Mouse (Mus musculus): Measurements from ENCODE around the gene Nupl1. TPM values are rescaled to one million over a fixed set of nuclear protein-coding genes. Genes with fewer than 3 reads are reported as not detected.

Nupl1 gene
- total and polyA plus RNA-seq, 2 experiments from 2014 or later = not detected

GRCm38 (mm10) chr14:60238551-60238950 lies 12.7 kb downstream of the Nupl1 start:
- Histone ChIP-seq H3K9me3 (ENCODE audit: low read length) (no peaks in the 10 kb centered on the region), H3K4me2 (ENCODE audit: low read depth) (no peak overlapping the region), H3K36me3 (ENCODE audit: insufficient read depth) (peaks cover 29% of the 10 kb centered on the region), H3K27ac (ENCODE audit: low read depth, low read length) (no peak overlapping the region), H3K4me3 (ENCODE audit: low read depth, low read length) (no peak overlapping the region), H3K4me1 (ENCODE audit: insufficient read depth) (no peaks in the 10 kb centered on the region), H3K9ac (no peak overlapping the region), H3K27me3 (ENCODE audit: insufficient read depth, low read length) (no peaks in the 10 kb centered on the region)
- ATAC-seq (no peak), DNase-seq (no peak)
- TF ChIP-seq CTCF (IDR thresholded peaks at IDR 0.05; ENCODE audit: low read depth) = no peak
- WGBS = 83% methylated on average over 3 of the region's 3 CpGs

GRCm38 (mm10) chr14:60219886-60220285 lies 31.3 kb downstream of the Nupl1 start:
- Histone ChIP-seq H3K36me3 (ENCODE audit: insufficient read depth) (peaks cover 13% of the 10 kb centered on the region), H3K27me3 (ENCODE audit: insufficient read depth, low read length) (no peaks in the 10 kb centered on the region), H3K27ac (ENCODE audit: low read depth, low read length) (no peak overlapping the region), H3K4me2 (ENCODE audit: low read depth) (no peak overlapping the region), H3K4me1 (ENCODE audit: insufficient read depth) (no peaks in the 10 kb centered on the region), H3K4me3 (ENCODE audit: low read depth, low read length) (no peak overlapping the region), H3K9ac (no peak overlapping the region), H3K9me3 (ENCODE audit: low read length) (no peaks in the 10 kb centered on the region)
- WGBS = 61% methylated on average over 10 of the region's 10 CpGs
- TF ChIP-seq CTCF (IDR thresholded peaks at IDR 0.05; ENCODE audit: low read depth) = no peak
- ATAC-seq (peak; percentile 81), DNase-seq (peak; percentile 82)

GRCm38 (mm10) chr14:60217616-60218015 lies 33.6 kb downstream of the Nupl1 start:
- peaks cover 13% of the 10 kb centered on the region for H3K36me3 ChIP-seq (ENCODE audit: insufficient read depth)
- no peaks in the 10 kb centered on the region for H3K4me1 ChIP-seq (ENCODE audit: insufficient read depth)
- H3K27me3 ChIP-seq (ENCODE audit: insufficient read depth, low read length) = no peaks in the 10 kb centered on the region
- DNase-seq (no peak), ATAC-seq (no peak)
- H3K9me3 ChIP-seq (ENCODE audit: low read length) = no peaks in the 10 kb centered on the region
- WGBS = 96% methylated on average over 4 of the region's 4 CpGs
- H3K9ac ChIP-seq = no peak overlapping the region
- H3K4me3 ChIP-seq (ENCODE audit: low read depth, low read length) = no peak overlapping the region
- no peak overlapping the region for H3K4me2 ChIP-seq (ENCODE audit: low read depth)
- no peak for TF ChIP-seq CTCF (IDR thresholded peaks at IDR 0.05; ENCODE audit: low read depth)
- H3K27ac ChIP-seq (ENCODE audit: low read depth, low read length) = no peak overlapping the region

- ATAC-seq (no peak), DNase-seq (no peak)
- Histone ChIP-seq H3K4me1 (ENCODE audit: insufficient read depth) (no peaks in the 10 kb centered on the region), H3K4me2 (ENCODE audit: low read depth) (no peak overlapping the region), H3K9me3 (ENCODE audit: low read length) (no peaks in the 10 kb centered on the region), H3K27me3 (ENCODE audit: insufficient read depth, low read length) (no peaks in the 10 kb centered on the region), H3K36me3 (ENCODE audit: insufficient read depth) (peaks cover 13% of the 10 kb centered on the region), H3K4me3 (ENCODE audit: low read depth, low read length) (no peak overlapping the region), H3K9ac (no peak overlapping the region), H3K27ac (ENCODE audit: low read depth, low read length) (no peak overlapping the region)
- TF ChIP-seq CTCF (IDR thresholded peaks at IDR 0.05; ENCODE audit: low read depth) = no peak
- WGBS = 98% methylated on average over 1 of the region's 1 CpGs
These were observed 35.1 kb downstream of the Nupl1 start for GRCm38 (mm10) chr14:60216125-60216524.

- TF ChIP-seq CTCF (IDR thresholded peaks at IDR 0.05; ENCODE audit: low read depth) = no peak
- Histone ChIP-seq H3K27ac (ENCODE audit: low read depth, low read length) (no peak overlapping the region), H3K27me3 (ENCODE audit: insufficient read depth, low read length) (no peaks in the 10 kb centered on the region), H3K4me2 (ENCODE audit: low read depth) (no peak overlapping the region), H3K9ac (no peak overlapping the region), H3K4me3 (ENCODE audit: low read depth, low read length) (no peak overlapping the region), H3K4me1 (ENCODE audit: insufficient read depth) (no peaks in the 10 kb centered on the region), H3K9me3 (ENCODE audit: low read length) (no peaks in the 10 kb centered on the region), H3K36me3 (ENCODE audit: insufficient read depth) (peaks cover 13% of the 10 kb centered on the region)
- WGBS = 94% methylated on average over 3 of the region's 3 CpGs
- no peak for DNase-seq
- ATAC-seq = no peak
These were observed 36.2 kb downstream of the Nupl1 start for GRCm38 (mm10) chr14:60215000-60215399.

- Histone ChIP-seq H3K4me2 (ENCODE audit: low read depth) (no peak overlapping the region), H3K27ac (ENCODE audit: low read depth, low read length) (no peak overlapping the region), H3K4me1 (ENCODE audit: insufficient read depth) (no peaks in the 10 kb centered on the region), H3K27me3 (ENCODE audit: insufficient read depth, low read length) (no peaks in the 10 kb centered on the region), H3K36me3 (ENCODE audit: insufficient read depth) (peaks cover 13% of the 10 kb centered on the region), H3K9me3 (ENCODE audit: low read length) (no peaks in the 10 kb centered on the region), H3K4me3 (ENCODE audit: low read depth, low read length) (no peak overlapping the region), H3K9ac (no peak overlapping the region)
- ATAC-seq (no peak), DNase-seq (no peak)
- WGBS = 71% methylated on average over 1 of the region's 1 CpGs
- TF ChIP-seq CTCF (IDR thresholded peaks at IDR 0.05; ENCODE audit: low read depth) = no peak
These were observed 37.2 kb downstream of the Nupl1 start for GRCm38 (mm10) chr14:60214040-60214439.

- Histone ChIP-seq H3K27ac (ENCODE audit: low read depth, low read length) (no peak overlapping the region), H3K36me3 (ENCODE audit: insufficient read depth) (no peaks in the 10 kb centered on the region), H3K4me1 (ENCODE audit: insufficient read depth) (no peaks in the 10 kb centered on the region), H3K9me3 (ENCODE audit: low read length) (no peaks in the 10 kb centered on the region), H3K9ac (no peak overlapping the region), H3K27me3 (ENCODE audit: insufficient read depth, low read length) (no peaks in the 10 kb centered on the region), H3K4me3 (ENCODE audit: low read depth, low read length) (no peak overlapping the region), H3K4me2 (ENCODE audit: low read depth) (no peak overlapping the region)
- no peak for TF ChIP-seq CTCF (IDR thresholded peaks at IDR 0.05; ENCODE audit: low read depth)
- 89% methylated on average over 7 of the region's 7 CpGs for WGBS
- ATAC-seq (no peak), DNase-seq (no peak)
These were observed 42.1 kb downstream of the Nupl1 start for GRCm38 (mm10) chr14:60209166-60209565.

GRCm38 (mm10) chr14:60204993-60205392 lies 46.2 kb downstream of the Nupl1 start:
- Histone ChIP-seq H3K27me3 (ENCODE audit: insufficient read depth, low read length) (no peaks in the 10 kb centered on the region), H3K9me3 (ENCODE audit: low read length) (no peaks in the 10 kb centered on the region), H3K4me3 (ENCODE audit: low read depth, low read length) (no peak overlapping the region), H3K4me2 (ENCODE audit: low read depth) (no peak overlapping the region), H3K4me1 (ENCODE audit: insufficient read depth) (no peaks in the 10 kb centered on the region), H3K27ac (ENCODE audit: low read depth, low read length) (no peak overlapping the region), H3K36me3 (ENCODE audit: insufficient read depth) (no peaks in the 10 kb centered on the region), H3K9ac (no peak overlapping the region)
- TF ChIP-seq CTCF (IDR thresholded peaks at IDR 0.05; ENCODE audit: low read depth) = no peak
- DNase-seq = no peak
- ATAC-seq = no peak
- WGBS = 96% methylated on average over 6 of the region's 6 CpGs
